Mouse (Mus musculus) forebrain, embryonic 12.5 days (tissue): ENCODE measurements around the gene Rpl18a. TPM values are rescaled to one million over a fixed set of nuclear protein-coding genes. Genes with fewer than 3 reads are reported as not detected.

Experiments used
- ATAC-seq: fragments of 200-750 bp; cut with Nextera tagmentation; 2 replicates; pipeline ENCODE4 v1.8.0; 2017; ENCODE audit warnings: moderate TSS enrichment; ENCODE audit not compliant: low FRiP score
- H3K27ac ChIP-seq: fragments of 300-500 bp; sonication (generic); 2 replicates; pipeline ENCODE4 v1.5.1; 2016; ENCODE audit warnings: mild to moderate bottlenecking
- H3K27me3 ChIP-seq: fragments of 300-500 bp; sonication (generic); 2 replicates; pipeline ENCODE4 v1.6.1; 2016; ENCODE audit warnings: mild to moderate bottlenecking
- H3K36me3 ChIP-seq: fragments of 300-500 bp; sonication (generic); replicated peaks from 2 replicates; pipeline ENCODE4 v1.6.1; 2016; ENCODE audit warnings: mild to moderate bottlenecking
- H3K4me1 ChIP-seq: fragments of 300-500 bp; sonication (generic); 2 replicates; pipeline ENCODE4 v1.6.1; 2016
- H3K4me2 ChIP-seq: fragments of 300-500 bp; sonication (generic); 2 replicates; pipeline ENCODE4 v1.6.1; 2016; ENCODE audit warnings: mild to moderate bottlenecking, moderate library complexity
- H3K4me3 ChIP-seq: fragments of 300-500 bp; sonication (generic); replicated peaks from 2 replicates; pipeline ENCODE4 v1.5.1; 2016; ENCODE audit warnings: mild to moderate bottlenecking
- H3K9ac ChIP-seq: fragments of 300-500 bp; sonication (generic); 2 replicates; pipeline ENCODE4 v1.6.1; 2016; ENCODE audit warnings: mild to moderate bottlenecking
- H3K9me3 ChIP-seq: fragments of 300-500 bp; sonication (generic); 2 replicates; pipeline ENCODE4 v1.6.1; 2016
- WGBS: fragments of 180-500 bp; shearing (Covaris S2); methylation state at CpG from one replicate; pipeline ENCODE4 v1.1.7; 2016; 5-methylcytosine and 5-hydroxymethylcytosine counted together
- polyA plus RNA-seq: library from polyadenylated mRNA; unstranded; fragments of >200 nt; fragmentation: Nextera tagmentation; extraction: Ambion mirVana; gene quantifications from 2 replicates; pipeline ENCODE4 v1.2.1, GENCODE M21; 2016

Rpl18a gene
- polyA plus RNA-seq, 1 experiment from 2014 or later = 2,770 TPM

GRCm38 (mm10) chr8:70874441-70874840 is 22.8 kb downstream of the Rpl18a start:
- no peak overlapping the region for H3K4me3 ChIP-seq
- H3K4me2 ChIP-seq = no peak overlapping the region
- no peaks in the 10 kb centered on the region for H3K9me3 ChIP-seq
- H3K27ac ChIP-seq = 0 out of 2 replicates have a peak overlapping the region, but pooled peaks have one; percentile 3
- H3K9ac ChIP-seq = no peak overlapping the region
- 92% methylated on average over 13 of the region's 13 CpGs for WGBS
- H3K27me3 ChIP-seq = no peaks in the 10 kb centered on the region
- H3K36me3 ChIP-seq = no peaks in the 10 kb centered on the region
- no peak for ATAC-seq
- peaks cover 22% of the 10 kb centered on the region for H3K4me1 ChIP-seq

- H3K36me3 ChIP-seq = no peaks in the 10 kb centered on the region
- ATAC-seq = peak; percentile 90
- no peaks in the 10 kb centered on the region for H3K27me3 ChIP-seq
- H3K4me1 ChIP-seq = peaks cover 32% of the 10 kb centered on the region
- H3K9ac ChIP-seq = peak within 1 kb of the TSS; percentile 72
- no peaks in the 10 kb centered on the region for H3K9me3 ChIP-seq
- 1% methylated on average over 46 of the region's 46 CpGs for WGBS
- H3K4me2 ChIP-seq = peak within 1 kb of the TSS; percentile 91
- H3K4me3 ChIP-seq = peak within 1 kb of the TSS; percentile 86
- peak within 1 kb of the TSS; percentile 89 for H3K27ac ChIP-seq
Observed at GRCm38 (mm10) chr8:70873364-70873985, 23.7 kb downstream of the Rpl18a start, which contains the start of gene Ccdc124. TSS of gene Ccdc124 (minus strand) at chr8:70873935.

- no peaks in the 10 kb centered on the region for H3K27me3 ChIP-seq
- no peaks in the 10 kb centered on the region for H3K9me3 ChIP-seq
- H3K4me2 ChIP-seq = peak overlapping the region; percentile 91
- ATAC-seq = peak; percentile 2
- H3K36me3 ChIP-seq = peaks cover 5% of the 10 kb centered on the region
- H3K4me1 ChIP-seq = peaks cover 38% of the 10 kb centered on the region
- peak overlapping the region; percentile 89 for H3K27ac ChIP-seq
- 7% methylated on average over 31 of the region's 31 CpGs for WGBS
- H3K4me3 ChIP-seq = peak overlapping the region; percentile 86
- peak overlapping the region; percentile 72 for H3K9ac ChIP-seq
Observed at GRCm38 (mm10) chr8:70872643-70873363, 24.4 kb downstream of the Rpl18a start.

GRCm38 (mm10) chr8:70871195-70871807 is 25.9 kb downstream of the Rpl18a start:
- H3K4me3 ChIP-seq = 0 out of 2 replicates have a peak overlapping the region, but pooled peaks have one; percentile 1
- no peak for ATAC-seq

GRCm38 (mm10) chr8:70869601-70870041 is 27.6 kb downstream of the Rpl18a start:
- no peak for ATAC-seq
- H3K9me3 ChIP-seq = no peaks in the 10 kb centered on the region
- peaks cover 8% of the 10 kb centered on the region for H3K36me3 ChIP-seq
- H3K9ac ChIP-seq = peak overlapping the region; percentile 33; the same call in 1 of the 2 replicates
- no peak overlapping the region for H3K4me2 ChIP-seq
- H3K27me3 ChIP-seq = no peaks in the 10 kb centered on the region
- peaks cover 55% of the 10 kb centered on the region for H3K4me1 ChIP-seq
- WGBS = 46% methylated on average over 16 of the region's 16 CpGs
- peak overlapping the region; percentile 75 for H3K27ac ChIP-seq
- no peak overlapping the region for H3K4me3 ChIP-seq

More at GRCm38 (mm10) chr8:70871195-70871807, 25.9 kb downstream of the Rpl18a start:
- Histone ChIP-seq H3K9ac (0 out of 2 replicates have a peak overlapping the region, but pooled peaks have one; percentile 17), H3K4me2 (no peak overlapping the region), H3K9me3 (no peaks in the 10 kb centered on the region), H3K27ac (no peak overlapping the region), H3K4me1 (peaks cover 45% of the 10 kb centered on the region), H3K36me3 (peaks cover 8% of the 10 kb centered on the region), H3K27me3 (no peaks in the 10 kb centered on the region)
- WGBS = 90% methylated on average over 5 of the region's 5 CpGs

GRCm38 (mm10) chr8:70869199-70869571 is 28.0 kb downstream of the Rpl18a start:
- Histone ChIP-seq H3K4me1 (peaks cover 59% of the 10 kb centered on the region), H3K27ac (peak overlapping the region; percentile 75), H3K4me3 (no peak overlapping the region), H3K27me3 (no peaks in the 10 kb centered on the region), H3K4me2 (peak overlapping the region; percentile 37), H3K9me3 (no peaks in the 10 kb centered on the region), H3K36me3 (peaks cover 8% of the 10 kb centered on the region), H3K9ac (peak overlapping the region; percentile 42; the same call in 1 of the 2 replicates)
- WGBS = 41% methylated on average over 5 of the region's 5 CpGs
- ATAC-seq = no peak

GRCm38 (mm10) chr8:70868559-70869198 is 28.5 kb downstream of the Rpl18a start:
- H3K9ac ChIP-seq = peak overlapping the region; percentile 42; the same call in 1 of the 2 replicates
- H3K4me3 ChIP-seq = peak overlapping the region; percentile 10
- H3K27ac ChIP-seq = peak overlapping the region; percentile 75
- H3K4me2 ChIP-seq = peak overlapping the region; percentile 37
- H3K27me3 ChIP-seq = no peaks in the 10 kb centered on the region
- WGBS = 15% methylated on average over 40 of the region's 40 CpGs
- H3K4me1 ChIP-seq = peaks cover 64% of the 10 kb centered on the region
- H3K36me3 ChIP-seq = peaks cover 8% of the 10 kb centered on the region
- no peaks in the 10 kb centered on the region for H3K9me3 ChIP-seq
- no peak for ATAC-seq

GRCm38 (mm10) chr8:70866566-70866965 is 30.6 kb downstream of the Rpl18a start:
- 87% methylated on average over 7 of the region's 7 CpGs for WGBS
- Histone ChIP-seq H3K4me1 (peaks cover 73% of the 10 kb centered on the region), H3K4me2 (no peak overlapping the region; the same call in 1 of the 2 replicates), H3K9ac (no peak overlapping the region), H3K27ac (peak overlapping the region; percentile 97), H3K36me3 (peaks cover 8% of the 10 kb centered on the region), H3K27me3 (peaks cover 21% of the 10 kb centered on the region), H3K9me3 (no peaks in the 10 kb centered on the region), H3K4me3 (no peak overlapping the region)
- ATAC-seq = no peak

GRCm38 (mm10) chr8:70866001-70866520 is 31.2 kb downstream of the Rpl18a start:
- H3K36me3 ChIP-seq = peaks cover 8% of the 10 kb centered on the region
- H3K9me3 ChIP-seq = no peaks in the 10 kb centered on the region
- H3K9ac ChIP-seq = peak overlapping the region; percentile 49
- peak overlapping the region; percentile 97 for H3K27ac ChIP-seq
- ATAC-seq = peak; percentile 12; the same call in 1 of the 2 replicates
- 7% methylated on average over 12 of the region's 12 CpGs for WGBS
- H3K4me1 ChIP-seq = peaks cover 72% of the 10 kb centered on the region
- peak overlapping the region; percentile 58 for H3K4me3 ChIP-seq
- H3K27me3 ChIP-seq = peaks cover 26% of the 10 kb centered on the region
- H3K4me2 ChIP-seq = peak overlapping the region; percentile 85

GRCm38 (mm10) chr8:70865350-70866000 is 31.7 kb downstream of the Rpl18a start:
- Histone ChIP-seq H3K9me3 (no peaks in the 10 kb centered on the region), H3K36me3 (peaks cover 8% of the 10 kb centered on the region), H3K27me3 (peaks cover 26% of the 10 kb centered on the region), H3K9ac (peak overlapping the region; percentile 74), H3K4me3 (peak overlapping the region; percentile 58), H3K27ac (peak overlapping the region; percentile 97), H3K4me2 (peak overlapping the region; percentile 85), H3K4me1 (peaks cover 72% of the 10 kb centered on the region)
- under 1% methylated on average over 45 of the region's 46 CpGs for WGBS
- ATAC-seq = peak; percentile 89

GRCm38 (mm10) chr8:70864712-70865221 is 32.4 kb downstream of the Rpl18a start:
- Histone ChIP-seq H3K4me2 (peak overlapping the region; percentile 85), H3K9me3 (no peaks in the 10 kb centered on the region), H3K36me3 (peaks cover 8% of the 10 kb centered on the region), H3K27me3 (peaks cover 26% of the 10 kb centered on the region), H3K27ac (peak overlapping the region; percentile 97), H3K9ac (peak overlapping the region; percentile 74), H3K4me3 (peak overlapping the region; percentile 58), H3K4me1 (peaks cover 70% of the 10 kb centered on the region)
- peak; percentile 13 for ATAC-seq
- 1% methylated on average over 24 of the region's 24 CpGs for WGBS
